Mouse (Mus musculus) telencephalon, adult 2 months (tissue): ENCODE data around the gene Sae1.
A peak's percentile ranks its signal among the peaks of the same experiment; 100 is the strongest.

ENCODE experiments used
- DNase-seq: peaks from one replicate; pipeline ENCODE4 v3.0.0-alpha.2; 2011; ENCODE audit warnings: low read depth, low spot score

Gene Sae1

DNA sequence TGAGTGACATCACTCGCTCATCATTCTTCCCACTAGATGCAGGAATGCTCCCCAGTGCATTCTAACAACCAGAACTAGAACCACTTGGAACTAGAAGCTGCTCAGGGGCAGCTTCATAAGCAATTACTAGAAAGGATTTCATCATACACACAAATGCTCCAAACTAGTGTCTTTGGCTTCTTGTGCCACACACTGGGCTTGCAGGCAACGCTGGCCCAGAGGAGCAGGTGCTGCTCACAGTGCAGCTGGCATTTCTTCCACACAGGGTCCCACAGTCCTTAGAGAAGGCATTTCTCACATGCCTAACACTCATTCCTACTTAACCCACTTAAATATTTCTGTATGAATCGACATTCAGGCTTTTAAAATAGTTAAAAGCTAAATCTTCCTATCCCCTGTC lies 30.0 kb downstream of the Sae1 start:
- no peak for DNase-seq

DNA sequence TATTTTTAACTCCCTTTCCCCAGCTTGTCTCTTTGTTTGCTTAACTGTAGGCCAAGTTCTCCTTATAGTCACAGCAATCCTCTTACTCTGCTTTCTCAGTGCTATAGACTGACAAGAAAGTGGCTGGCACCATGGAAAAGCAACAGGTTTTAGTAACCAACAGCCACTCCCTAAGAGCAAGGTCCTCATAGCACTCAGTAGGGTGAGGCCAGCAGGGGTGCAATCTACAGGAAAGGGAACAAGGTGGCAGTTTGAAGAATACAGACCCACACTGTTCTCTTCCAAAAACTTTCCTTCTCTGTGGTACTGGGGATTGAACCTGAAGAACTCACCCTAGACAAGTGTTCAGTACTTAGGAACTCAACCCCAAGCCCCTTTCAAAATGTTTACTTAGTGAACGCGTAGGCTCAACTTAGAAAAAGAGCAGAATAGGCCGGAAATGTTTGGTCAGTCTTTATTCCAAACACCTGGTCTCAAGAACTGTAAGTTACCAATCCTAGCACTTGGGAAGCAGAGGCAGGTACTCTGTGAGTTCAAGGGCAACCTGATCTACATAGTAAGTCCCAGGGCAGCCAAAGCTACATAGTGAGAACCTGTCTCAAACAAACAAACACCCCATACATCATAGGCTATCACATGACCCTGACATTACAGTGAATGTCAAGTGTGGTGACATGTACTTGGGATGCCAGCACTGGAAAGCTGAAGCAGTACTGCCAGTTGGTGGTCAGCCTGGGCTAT lies 31.6 kb downstream of the Sae1 start:
- DNase-seq, result no peak

DNA sequence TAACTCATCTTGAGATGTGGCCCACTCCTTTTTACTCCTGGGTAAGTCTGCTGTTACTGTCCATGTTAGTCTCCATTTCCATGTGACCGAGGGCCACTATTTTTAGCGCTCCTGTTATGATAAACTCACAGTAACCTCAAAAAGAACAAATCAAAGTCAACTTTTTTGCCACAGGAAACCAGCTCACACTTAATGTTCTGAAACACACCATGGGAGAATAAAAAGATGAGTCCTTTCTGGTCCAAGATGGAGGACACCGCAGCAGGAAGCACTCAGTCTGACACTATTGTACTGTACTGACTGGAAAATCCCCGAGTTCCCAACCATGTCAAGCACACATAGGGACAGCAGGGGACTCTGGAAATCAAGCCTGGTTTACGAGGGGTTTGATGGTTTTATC lies 37.6 kb downstream of the Sae1 start:
- DNase-seq, result no peak

DNA sequence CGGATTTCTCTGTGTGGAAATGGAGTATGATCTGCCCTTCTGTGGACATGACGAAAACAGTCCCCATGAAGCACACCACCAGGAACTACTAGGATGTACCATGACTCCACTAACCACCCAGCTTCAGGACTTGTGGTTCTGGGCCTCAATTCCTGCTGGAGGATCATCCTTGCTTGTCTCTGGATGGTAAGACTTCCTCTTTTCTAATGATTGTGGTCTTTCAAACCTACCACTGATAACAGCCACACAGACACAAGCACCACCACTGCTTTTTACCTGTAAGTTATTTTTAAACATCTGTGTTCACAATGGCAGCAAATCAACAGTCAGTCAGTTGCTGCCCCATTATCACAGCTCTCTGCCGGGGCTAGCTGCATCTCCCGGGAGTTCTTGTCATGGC lies 42.3 kb downstream of the Sae1 start:
- no peak for DNase-seq

DNA sequence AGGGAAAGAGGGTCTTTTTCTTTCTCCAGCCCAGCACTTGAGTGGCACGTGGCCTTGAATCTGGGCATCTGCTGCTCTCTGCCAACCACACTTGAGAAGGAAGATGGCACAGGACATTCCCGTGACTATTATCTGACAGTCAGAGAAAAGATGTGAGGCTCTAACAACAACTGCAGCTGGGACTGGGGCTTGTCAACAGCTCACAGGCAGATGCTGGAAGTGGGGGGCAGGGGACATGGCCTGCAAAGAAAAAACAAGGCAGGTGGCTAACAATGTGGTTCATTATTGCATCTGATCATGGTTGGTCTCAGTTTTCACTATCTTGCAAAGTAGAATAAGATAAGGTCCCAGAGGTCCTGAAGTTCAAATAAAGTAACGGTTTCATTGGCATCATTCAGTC lies 43.0 kb downstream of the Sae1 start:
- DNase-seq, result no peak

DNA sequence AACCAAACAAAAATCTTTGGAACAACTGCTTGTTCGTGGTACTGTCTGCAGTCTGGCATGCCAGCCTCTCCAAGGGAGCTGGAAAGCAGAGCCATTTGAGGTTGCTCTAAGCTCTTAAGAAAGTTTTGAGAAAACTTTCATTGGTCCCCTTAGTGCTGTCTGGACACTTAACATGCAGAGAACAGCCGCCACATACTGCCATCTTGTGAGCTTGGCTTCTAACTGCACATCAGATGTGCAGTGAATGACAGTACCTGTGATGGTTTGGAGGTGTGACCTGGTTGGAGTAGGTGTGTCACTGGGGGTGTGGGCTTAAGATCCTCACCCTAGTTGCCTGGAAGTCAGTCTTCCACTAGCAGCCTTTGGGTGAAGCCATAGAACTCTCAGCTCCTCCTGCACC lies 49.9 kb downstream of the Sae1 start:
- DNase-seq, result no peak

DNA sequence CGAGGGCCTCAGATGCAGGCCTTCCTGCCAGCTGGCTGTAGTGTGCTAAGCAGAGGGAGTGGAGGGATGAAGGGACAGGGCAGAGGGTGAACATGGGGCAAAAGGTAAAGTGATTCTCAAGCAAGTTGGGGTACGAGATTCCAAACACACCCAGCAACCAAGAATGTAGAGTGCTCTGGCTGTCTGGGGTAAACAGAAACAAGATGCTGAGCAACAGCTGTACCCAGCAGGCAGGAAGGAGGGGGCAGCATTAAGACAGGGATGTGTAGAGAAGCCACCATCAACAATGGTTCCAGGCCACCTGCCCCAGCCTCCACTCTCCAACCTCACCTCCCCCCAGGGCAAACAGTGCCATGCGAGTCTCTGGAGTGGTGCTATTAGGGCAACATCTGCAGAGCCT lies 58.5 kb downstream of the Sae1 start:
- no peak for DNase-seq

DNA sequence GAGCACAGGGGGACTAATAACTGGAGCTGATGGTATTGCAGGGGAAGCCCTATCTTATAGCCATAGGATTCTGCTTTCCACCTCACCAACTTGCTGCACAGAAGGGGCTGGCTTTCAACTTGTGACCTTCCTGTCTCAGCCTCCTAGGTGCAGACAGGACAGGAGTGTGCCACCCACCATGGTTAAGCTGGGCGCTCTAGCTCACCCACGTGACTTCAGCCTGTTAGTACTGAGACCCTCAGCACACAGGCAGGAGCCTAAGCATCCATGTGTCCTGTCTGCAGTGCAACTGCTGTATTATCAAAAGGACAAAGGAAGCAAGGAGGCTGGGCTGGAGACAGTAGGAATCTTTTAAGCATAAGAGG lies 61.0 kb downstream of the Sae1 start:
- DNase-seq, result no peak

DNA sequence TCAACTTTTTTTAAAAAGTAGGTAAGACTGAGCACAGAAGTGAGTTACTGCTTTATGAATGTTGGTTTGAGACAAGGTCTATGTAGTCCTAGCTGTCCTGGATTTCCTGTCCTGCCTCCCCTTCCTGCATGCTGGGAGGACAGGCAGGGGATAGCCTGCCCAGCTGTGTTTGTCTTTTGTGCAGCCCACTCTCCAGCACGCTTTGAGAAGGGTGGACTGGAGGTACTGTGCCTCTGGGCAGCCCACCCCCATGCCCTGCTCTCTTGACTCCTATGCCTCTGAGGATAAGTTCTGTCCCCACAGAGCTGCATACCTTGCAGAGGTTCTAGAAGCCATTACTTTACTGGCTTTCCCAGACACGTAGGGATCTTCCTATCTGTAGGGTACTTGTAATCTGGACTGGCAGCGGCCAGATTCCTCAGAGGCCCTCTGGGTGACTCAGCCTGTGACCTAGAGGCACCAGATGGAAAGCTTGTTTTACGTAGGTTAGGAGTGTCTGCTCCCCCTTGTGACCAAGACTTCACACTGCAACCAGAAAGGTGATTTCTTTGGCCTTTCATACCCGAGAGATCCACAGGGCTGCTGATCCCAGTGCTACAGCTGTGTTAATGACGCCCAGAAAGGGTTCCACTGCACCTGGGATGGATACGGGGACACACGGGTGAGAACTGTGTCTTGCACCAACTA lies 61.5 kb downstream of the Sae1 start:
- DNase-seq, result peak; percentile 38

DNA sequence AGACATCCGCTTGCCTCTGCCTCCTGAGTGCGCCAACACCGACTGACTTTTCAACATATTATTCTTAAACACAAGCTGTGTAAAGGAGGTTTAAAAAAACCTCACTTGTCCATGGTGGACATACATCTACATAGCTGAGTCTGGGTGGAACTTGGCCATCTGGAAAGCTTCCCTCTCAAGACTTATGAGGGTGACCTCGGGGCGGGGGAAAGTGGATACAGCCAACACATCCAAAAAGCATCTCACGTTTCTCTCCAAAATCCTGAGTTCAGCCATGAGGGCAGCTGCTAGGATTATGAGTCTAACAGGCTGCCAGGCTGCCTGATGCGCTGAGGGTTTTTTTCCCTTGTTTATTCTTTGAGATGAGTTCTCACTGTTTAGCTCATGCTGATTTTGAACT lies 62.9 kb downstream of the Sae1 start:
- no peak for DNase-seq

DNA sequence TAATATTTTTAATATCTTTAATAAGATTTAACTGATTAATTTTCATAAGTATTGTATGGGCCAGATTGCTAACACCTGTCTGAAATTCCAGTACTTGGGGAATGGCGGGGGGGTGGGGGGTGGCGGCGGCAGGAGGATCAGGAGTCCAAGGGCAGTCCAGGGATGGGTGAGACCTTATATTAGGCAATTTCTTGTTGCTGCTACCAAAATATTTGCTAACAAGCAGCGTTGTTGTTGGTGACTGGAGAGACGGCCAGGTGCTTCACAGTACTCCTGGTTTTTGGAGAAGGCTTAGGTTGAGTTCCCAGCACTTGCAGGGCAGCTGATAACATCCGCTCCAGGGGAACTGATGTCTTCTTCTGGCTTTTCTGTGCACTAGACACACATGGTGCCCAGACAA lies 67.1 kb downstream of the Sae1 start:
- DNase-seq, result no peak

DNA sequence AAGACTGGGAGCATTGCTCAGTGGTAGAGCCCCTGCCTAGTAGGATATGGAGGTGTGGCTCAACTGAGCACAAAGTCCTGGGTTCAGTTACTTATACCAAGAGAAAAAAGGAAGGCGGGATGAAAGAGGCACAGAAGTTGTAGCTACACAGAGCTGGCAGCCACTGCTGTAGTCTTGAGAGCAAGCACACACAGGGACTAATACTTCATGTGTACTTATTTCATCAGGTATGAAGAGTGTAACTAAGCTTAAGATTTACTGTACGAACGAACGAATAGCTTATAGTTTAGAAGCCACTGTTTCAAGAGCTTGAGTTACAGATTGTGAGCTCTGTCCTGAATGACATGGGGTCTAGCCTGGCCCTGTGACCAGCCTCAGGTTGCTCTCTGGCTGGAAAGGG lies 68.4 kb downstream of the Sae1 start:
- no peak for DNase-seq

DNA sequence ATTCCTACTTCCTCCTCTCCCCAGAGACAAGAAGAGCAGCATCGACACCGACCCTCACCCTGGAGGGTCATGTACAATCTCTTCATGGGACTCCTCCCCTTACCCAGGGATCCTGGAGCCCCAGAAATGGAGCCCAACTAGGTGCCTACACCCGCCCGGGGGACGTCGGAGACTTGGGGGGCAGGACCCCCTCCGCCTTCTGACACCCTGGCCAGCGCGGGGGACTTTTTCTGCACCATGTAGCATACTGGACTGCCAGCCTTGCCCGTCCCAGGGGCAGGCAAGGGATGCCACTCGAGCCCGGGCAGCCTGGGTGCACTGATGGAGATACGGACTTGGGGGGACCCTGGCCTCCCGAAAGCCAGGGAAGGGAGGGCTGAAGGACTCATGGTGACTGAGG lies 70.5 kb downstream of the Sae1 start:
- no peak for DNase-seq

DNA sequence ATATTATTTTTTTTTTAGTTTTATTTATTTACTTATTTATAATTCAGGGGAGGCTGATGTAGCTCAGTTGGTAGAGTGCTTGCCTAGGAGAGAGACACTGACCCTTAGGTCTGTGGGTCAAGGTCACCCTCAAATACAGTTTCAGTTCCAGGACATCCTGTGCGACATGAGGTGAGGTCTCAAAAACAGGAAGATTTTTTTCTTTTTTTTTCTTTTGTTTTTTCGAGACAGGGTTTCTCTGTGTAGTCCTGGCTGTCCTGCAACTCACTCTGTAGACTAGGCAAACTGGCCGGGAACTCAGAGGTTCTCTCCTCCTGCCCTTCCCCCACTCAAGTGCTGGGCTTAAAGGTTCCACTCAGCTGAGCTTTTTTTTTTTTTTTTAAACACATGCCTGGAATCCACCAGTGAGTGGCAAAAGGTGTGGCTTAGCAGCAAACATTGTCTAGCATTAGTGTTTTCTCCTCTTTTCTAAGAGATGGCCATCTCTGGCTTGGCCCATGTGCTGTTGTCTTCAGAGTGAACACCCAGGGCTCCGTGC lies 72.3 kb downstream of the Sae1 start:
- DNase-seq, result no peak

DNA sequence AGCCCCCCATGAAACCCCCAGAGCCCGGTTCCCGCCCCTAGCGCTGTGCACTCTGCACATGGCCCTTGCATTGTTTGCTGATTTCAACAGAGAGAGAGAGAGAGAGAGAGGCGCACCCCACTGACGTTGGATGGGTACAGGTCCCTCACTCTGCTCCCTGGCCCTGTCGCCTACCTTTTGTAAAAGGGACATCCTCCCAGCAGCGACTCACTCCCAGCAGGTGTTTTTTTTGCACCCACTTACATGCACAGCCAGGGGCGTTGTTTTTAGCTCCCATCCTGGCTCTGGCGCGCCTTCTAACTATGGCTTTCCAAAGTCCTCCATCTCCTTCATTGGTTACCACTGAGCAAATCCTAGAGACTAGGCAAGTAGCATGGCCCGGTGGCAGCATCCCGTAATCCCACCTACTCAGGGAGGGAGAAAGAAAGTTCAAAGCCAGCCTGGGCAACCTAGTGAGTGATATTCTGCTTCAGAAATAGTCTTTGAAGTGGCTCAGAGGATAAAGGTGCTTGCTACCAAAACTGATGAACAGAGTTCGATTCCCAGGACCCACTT lies 73.3 kb downstream of the Sae1 start:
- no peak for DNase-seq

DNA sequence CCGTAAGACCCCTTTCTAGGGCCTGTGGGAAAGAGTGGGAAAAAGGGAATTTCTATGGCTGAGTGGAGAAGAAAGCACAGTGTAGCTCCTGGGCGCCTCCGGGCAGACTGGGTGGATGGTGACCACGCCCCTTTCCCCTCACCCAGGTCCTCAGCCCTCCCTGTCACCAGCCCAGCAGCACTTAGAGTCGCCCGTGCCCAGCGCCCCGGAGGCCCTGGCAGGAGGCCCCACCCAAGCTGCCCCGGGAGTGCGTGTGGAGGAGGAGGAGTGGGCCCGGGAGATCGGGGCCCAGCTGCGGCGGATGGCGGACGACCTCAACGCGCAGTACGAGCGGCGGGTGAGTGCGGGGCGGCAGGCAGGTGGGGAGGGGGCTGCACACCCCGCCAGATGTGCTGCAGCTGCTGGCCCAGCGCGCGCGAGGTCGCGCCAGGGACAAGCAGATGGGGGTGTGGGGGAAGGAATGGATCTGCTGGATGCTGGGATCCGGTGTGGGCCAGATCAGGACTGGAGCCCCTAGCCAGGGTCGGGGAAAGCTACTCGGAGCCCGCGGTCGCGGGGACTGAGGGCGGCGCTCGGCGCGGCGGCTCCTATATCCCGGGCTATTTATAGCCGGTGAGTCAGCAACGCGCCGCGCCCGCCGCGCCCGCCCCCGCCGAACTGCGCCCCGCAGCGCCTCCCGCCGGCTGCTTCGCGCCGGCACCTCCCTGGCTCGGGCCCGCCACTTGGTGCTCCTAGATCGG lies 74.0 kb downstream of the Sae1 start:
- no peak for DNase-seq

DNA sequence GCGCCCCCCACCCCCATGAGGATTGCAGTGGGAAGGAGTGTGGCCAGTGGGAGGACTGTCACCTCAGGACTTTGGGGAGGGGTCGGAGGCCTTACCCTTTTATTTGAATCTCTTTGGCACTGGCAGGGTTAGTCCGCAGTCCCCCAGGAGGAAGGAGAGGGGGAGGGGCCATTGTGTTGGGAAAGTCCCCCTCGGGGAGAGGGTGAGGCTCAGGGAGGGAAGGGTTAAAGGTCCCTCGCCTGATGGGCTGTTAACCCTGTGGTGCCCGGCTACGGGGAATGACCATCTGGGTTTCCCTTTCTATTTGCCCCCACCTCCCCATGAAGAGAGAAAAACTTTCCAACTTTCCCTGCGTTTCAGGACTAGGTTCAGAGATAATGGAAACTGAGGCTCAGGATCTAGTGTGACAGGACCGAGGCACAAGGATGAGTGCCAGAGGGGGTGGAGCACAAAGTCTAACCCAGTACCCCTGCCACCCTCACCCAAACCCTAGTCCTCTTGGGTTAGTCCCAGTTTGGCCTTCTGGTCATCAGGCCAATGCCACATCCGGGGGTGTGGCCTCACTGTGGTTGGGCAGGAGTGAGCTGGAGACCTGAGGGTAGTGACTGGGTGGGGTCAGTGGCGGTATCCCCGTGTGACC lies 74.8 kb downstream of the Sae1 start:
- DNase-seq, result no peak

DNA sequence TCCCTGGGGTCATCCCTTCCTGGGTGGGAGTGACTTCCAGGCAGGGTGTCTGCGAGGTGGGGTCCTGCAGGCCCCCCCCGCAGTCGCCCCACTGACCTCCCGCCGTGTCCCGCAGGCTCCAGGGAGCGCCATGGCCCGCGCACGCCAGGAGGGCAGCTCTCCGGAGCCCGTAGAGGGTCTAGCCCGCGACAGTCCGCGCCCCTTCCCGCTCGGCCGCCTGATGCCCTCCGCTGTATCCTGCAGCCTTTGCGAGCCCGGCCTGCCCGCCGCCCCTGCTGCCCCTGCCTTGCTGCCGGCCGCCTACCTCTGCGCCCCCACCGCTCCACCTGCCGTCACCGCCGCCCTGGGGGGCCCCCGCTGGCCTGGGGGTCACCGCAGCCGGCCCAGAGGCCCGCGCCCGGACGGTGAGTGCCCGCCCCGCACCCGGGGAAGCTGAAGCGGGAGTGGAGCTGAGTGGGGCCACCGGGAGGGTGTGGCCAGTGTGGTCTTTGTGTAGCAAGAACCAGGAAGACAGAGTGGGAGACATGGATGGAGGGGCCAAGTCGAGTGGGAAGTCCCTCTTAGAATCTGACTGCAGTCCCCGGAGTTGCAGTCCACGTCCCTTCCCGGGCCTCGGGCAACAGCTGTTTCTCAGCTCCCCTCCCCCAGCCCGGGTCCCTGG lies 75.5 kb downstream of the Sae1 start:
- no peak for DNase-seq

DNA sequence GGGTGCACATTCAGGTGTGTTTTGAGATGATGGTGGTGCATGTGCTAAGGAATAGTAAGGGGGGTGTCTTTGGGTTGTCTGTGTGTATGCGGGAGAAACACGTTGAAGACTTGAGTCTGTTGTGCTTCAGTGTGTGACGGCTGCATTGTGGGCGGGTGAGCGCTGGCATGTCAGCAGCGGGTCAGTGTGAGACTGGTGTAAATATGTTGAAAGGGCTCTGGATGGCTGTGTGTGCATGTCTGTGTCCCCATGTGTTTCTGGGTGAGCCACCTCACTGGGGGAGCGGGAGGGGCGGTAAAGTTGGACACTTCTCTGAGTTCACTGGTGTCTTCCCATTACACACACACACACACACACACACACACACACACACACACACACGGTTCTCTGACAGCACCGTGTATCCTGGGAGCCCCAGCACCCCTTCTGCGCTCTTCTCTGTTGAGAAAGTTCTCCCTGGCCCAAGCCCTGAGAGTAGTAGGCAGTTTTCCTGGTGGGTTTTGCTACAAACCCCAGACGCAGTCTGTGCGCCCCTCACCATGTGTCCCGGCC lies 76.1 kb downstream of the Sae1 start:
- no peak for DNase-seq

DNA sequence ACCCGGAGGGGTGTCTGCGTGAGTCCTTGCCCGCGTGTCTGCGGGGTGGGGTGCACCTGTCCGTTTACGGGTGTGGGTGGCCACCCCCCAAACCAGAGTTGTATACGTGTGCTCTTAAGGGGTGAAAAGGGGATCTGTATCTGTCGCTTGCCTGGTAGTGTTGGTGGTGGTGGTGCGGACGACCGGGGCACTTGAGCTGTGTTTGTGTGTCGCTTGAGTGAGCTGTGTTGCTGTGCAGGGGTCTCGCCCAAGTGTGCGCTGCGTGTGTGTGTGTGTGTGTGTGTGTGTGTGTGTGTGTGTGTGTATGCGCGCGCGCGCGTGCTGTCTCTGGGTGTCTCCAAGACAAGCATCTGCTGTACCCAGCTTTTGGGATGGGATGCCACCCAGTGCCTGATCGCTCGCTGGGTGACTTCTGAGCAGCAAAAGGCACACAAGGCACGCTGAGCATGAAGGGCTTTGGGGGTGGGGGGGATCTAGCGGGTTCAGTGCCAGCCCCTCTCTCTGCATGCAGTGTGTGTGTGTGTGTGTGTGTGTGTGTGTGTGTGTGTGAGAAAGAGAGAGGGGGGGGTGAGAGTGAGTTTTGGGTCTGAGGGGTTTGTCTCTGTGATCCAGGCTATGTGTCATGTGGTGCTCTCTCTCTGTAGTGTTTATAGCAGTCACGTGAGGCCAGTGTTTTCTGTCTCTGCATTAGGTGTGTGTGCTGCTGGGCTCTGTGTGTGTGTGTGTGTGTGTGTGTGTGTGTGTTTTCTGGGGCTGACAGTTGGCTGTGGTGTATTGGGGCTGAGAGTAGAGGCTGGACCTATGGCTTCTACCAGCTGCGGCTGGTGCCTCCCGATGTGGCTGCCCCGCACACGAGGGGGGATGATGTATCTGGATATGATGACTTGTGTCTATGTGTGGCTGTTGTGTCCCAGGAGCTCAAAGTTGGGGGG lies 76.8 kb downstream of the Sae1 start:
- DNase-seq, result peak; percentile 48
